ENCODE assay signal across 8 mouse cellular contexts in genomic region chr11:67455527-67455981, GRCm38 (mm10). TPM values are rescaled to one million over a fixed set of nuclear protein-coding genes. Genes with fewer than 3 reads are reported as not detected.
DNase-seq lines count a peak whose midpoint lies in the region; ATAC-seq and TF ChIP-seq lines count a peak whose summit lies in the region.

No protein-coding gene starts in this region.

- no peak overlapping the region; the same call in 1 of the 2 replicates for H3K27ac ChIP-seq in bone marrow, adult 2 months (ENCODE audit: control insufficient read depth, insufficient read depth, low read depth, low read length, poor library complexity)
- H3K27ac ChIP-seq in kidney, embryonic 15.5 days = peak overlapping the region; percentile 52
- H3K27ac ChIP-seq in stomach, embryonic 14.5 days (ENCODE audit: low read length) = no peak overlapping the region

- no peaks in the 10 kb centered on the region for H3K9me3 ChIP-seq in kidney, embryonic 15.5 days (replicated peaks)
- no peaks in the 10 kb centered on the region for H3K9me3 ChIP-seq in stomach, embryonic 14.5 days (ENCODE audit: control insufficient read depth, low read depth, low read length)

- peak overlapping the region; percentile 54 for H3K9ac ChIP-seq in kidney, embryonic 15.5 days
- peak overlapping the region; percentile 61 for H3K9ac ChIP-seq in stomach, embryonic 14.5 days (replicated peaks; ENCODE audit: low read depth, low read length)

- whole genome bisulfite sequencing in bone marrow, adult 2 months = 3% methylated on average over 42 of the region's 42 CpGs
- under 1% methylated on average over 42 of the region's 42 CpGs for WGBS in kidney, embryonic 15.5 days
- under 1% methylated on average over 42 of the region's 42 CpGs for WGBS in stomach, embryonic 14.5 days

- TF ChIP-seq CTCF in bone marrow, adult 2 months (IDR thresholded peaks at IDR 0.05; ENCODE audit: control insufficient read depth, insufficient read depth, low read length) = no peak

- no peak for TF ChIP-seq POLR2A in bone marrow, adult 2 months (IDR thresholded peaks at IDR 0.05; ENCODE audit: borderline replicate concordance, control insufficient read depth, low read depth, low read length)

- no peaks in the 10 kb centered on the region for H3K36me3 ChIP-seq in kidney, embryonic 15.5 days
- no peaks in the 10 kb centered on the region for H3K36me3 ChIP-seq in stomach, embryonic 14.5 days (ENCODE audit: control insufficient read depth, insufficient read depth, low read length)

- peak; percentile 52 for ATAC-seq in kidney, embryonic 15.5 days (replicated peaks; ENCODE audit: low FRiP score)
- peak; percentile 53 for ATAC-seq in stomach, embryonic 14.5 days (ENCODE audit: insufficient number of reproducible peaks, insufficient read depth, low FRiP score, low read depth)
- ATAC-seq in inflammation-experienced regulatory T-cells, adult 6 months = no peak

- intact Hi-C loops in gastrocnemius, postnatal 36 days (cut with DNase I) = loop anchor here (10.0 kb wide), 1 partner anchor 189 kb away; no protein-coding TSS in a partner anchor

- H3K4me3 ChIP-seq in bone marrow, adult 2 months (replicated peaks; ENCODE audit: control insufficient read depth, low read depth, low read length) = peak overlapping the region; percentile 32
- peak overlapping the region; percentile 81 for H3K4me3 ChIP-seq in kidney, embryonic 15.5 days (replicated peaks)
- peak overlapping the region; percentile 76 for H3K4me3 ChIP-seq in stomach, embryonic 14.5 days (ENCODE audit: low read depth, low read length)

- H3K4me2 ChIP-seq in kidney, embryonic 15.5 days = peak overlapping the region; percentile 94
- H3K4me2 ChIP-seq in stomach, embryonic 14.5 days (replicated peaks; ENCODE audit: low read depth, low read length) = peak overlapping the region; percentile 96

- H3K4me1 ChIP-seq in bone marrow, adult 2 months (ENCODE audit: control insufficient read depth, insufficient read depth, low read length) = peaks cover 1% of the 10 kb centered on the region; the same call in 1 of the 2 replicates
- H3K4me1 ChIP-seq in kidney, embryonic 15.5 days = peaks cover 24% of the 10 kb centered on the region
- H3K4me1 ChIP-seq in stomach, embryonic 14.5 days (ENCODE audit: control insufficient read depth, insufficient read depth, low read length) = peaks cover 7% of the 10 kb centered on the region; the same call in 1 of the 2 replicates

- peak; percentile 45 to 58 for DNase-seq in heart, adult 18-20 months
- no peak for DNase-seq in heart, adult 8-10 months (ENCODE audit: low spot score)
- DNase-seq in gastrocnemius, postnatal 36 days = peak; percentile 28 to 36
- peak; percentile 29 for DNase-seq in lung, postnatal 14 days

- peaks cover 19% of the 10 kb centered on the region; the same call in 1 of the 2 replicates for H3K27me3 ChIP-seq in kidney, embryonic 15.5 days
- no peaks in the 10 kb centered on the region for H3K27me3 ChIP-seq in stomach, embryonic 14.5 days (ENCODE audit: control insufficient read depth, insufficient read depth, low read length)

RNA-seq across cellular contexts. Expression of gene Gas7, which starts 0.3 kb away (rescaled TPM):
- total RNA-seq in heart, adult 18-20 months (2021) = 1 to 10 TPM; 7.5 to 9.0 TPM
- 10 to 100 TPM in 1 of 4 experiments, 1 to 10 TPM in 3; 7.8 to 10.3 (median 8.3) TPM for total RNA-seq in heart, adult 8-10 months (2022)
- polyA plus RNA-seq in bone marrow, adult 2 months (2011; ENCODE audit: insufficient read depth, insufficient read length, low replicate concordance, missing spikeins) = 13.8 and 18.1 TPM in 2 replicates
- 10 to 100 TPM in 1 of 2 experiments, 1 to 10 TPM in 1; 6.9 to 10.2 TPM for total RNA-seq in gastrocnemius, postnatal 36 days (2021)
- 10.8 and 12.9 TPM in 2 replicates for polyA plus RNA-seq in kidney, embryonic 15.5 days (2015; fragmentation: Nextera tagmentation; extraction: Ambion mirVana)
- 15.2 and 15.6 TPM in 2 replicates for polyA plus RNA-seq in stomach, embryonic 14.5 days (2014; fragmentation: Nextera tagmentation; extraction: Ambion mirVana)
- 10 to 100 TPM in 1 of 3 experiments, under 1 TPM in 1, not detected in 1; 0.09 to 12.6 TPM for polyA plus RNA-seq in inflammation-experienced regulatory T-cells, adult 6 months (2017; shearing (Covaris generic))
